Mouse (Mus musculus) c-Kit-positive CD71-positive TER-119-negative erythroid progenitor cells, embryonic 14.5 days (primary cell): ENCODE results near the gene Rps16.
"Not testable (repeated sequence)": the region's sequence is repeated elsewhere in the genome, so short reads cannot be mapped to it uniquely, and the experiment has no call there.

Experiments
- DNase-seq: peaks from one replicate; pipeline ENCODE4 v3.0.0-alpha.2; 2013; ENCODE audit warnings: low read depth

The Rps16 gene

GRCm38 (mm10) chr7:28374647-28375046 is 24.2 kb downstream of the Rps16 start:
- no peak for DNase-seq

GRCm38 (mm10) chr7:28375176-28375921 is 24.9 kb downstream of the Rps16 start:
- peak; percentile 86 for DNase-seq

GRCm38 (mm10) chr7:28376011-28376771 is 25.7 kb downstream of the Rps16 start:
- no peak for DNase-seq

DNA sequence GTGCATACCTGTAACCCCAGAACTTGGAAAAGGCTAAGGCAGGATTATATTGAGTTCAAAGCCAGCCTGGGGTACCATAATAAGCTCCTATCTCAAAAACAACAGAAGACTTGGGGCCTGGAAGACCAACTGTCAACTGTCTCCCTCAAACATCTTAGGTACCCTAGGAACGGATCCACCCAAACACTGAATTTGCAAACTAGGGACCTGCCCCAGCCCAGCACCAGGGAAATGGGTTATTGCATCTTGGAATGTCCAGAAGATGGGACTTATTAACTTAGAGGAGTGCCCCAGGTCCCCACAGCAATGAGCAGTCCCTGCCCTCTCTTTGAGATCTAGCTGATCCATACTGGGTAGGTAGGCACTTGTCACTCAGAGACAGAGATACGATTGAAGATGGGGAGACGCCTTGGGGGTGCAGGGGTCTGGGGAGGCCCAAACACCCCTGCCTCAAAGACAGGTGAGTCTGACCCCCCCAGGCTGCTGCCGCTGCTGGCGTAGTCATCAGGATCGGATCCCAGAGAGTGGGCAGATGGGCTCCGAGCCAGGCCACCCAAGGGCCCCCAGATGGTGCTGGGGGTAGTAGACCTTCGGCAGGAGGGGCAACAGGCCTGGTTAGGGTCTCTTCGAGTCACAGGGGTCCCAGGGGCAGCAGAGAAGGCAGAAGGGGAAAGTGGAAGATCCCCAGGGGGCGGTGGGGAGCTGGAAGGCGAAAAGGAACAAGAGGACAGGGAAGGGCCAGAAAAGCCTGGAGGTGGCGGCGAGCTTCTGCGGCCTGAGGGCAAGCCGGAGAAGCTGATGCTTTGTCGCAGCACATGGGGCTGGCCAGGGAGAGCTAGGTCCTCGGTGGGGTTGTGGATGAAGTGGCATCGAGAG is 27.0 kb downstream of the Rps16 start:
- DNase-seq: no peak

DNA sequence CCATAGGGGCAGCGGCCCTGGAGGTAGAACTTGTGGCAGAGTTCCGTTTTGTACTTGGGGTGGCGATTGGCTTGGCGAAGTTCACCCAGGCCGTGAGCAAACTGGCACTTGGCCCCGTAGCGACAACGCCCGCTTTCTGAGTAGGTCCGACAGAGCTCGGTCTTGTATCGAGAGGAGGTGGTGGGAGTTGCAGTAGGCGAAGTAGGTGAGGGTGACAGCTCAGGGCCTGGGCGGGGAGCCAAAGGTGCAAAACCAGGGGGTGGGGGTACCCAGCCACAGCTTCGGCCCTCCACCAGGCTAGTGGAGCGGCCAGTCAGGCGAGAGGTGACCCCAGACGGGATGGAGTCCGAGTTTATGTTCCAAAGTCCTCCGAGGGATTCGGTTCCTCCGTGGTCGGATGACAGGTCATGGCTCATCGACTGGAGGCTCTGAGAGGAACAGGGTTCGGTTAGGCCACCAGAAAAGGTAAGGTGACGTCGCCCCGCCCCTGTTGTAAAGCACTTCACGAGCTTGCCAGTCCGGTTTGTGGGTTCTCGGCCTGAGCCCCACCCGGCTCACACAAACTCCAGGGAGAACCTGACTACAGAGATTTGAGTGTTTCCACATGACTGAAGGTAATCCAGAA is 27.7 kb downstream of the Rps16 start:
- DNase-seq: no peak

- peak; percentile 88 for DNase-seq
These were observed 28.6 kb downstream of the Rps16 start for GRCm38 (mm10) chr7:28378769-28379651.

- DNase-seq: no peak
These were observed 30.0 kb downstream of the Rps16 start, which contains the start of gene Zfp36 for GRCm38 (mm10) chr7:28380237-28381016. Gene Zfp36, minus strand, starts transcription at chr7:28380253.

GRCm38 (mm10) chr7:28381017-28381790 is 30.8 kb downstream of the Rps16 start:
- DNase-seq: peak; percentile 83

DNA sequence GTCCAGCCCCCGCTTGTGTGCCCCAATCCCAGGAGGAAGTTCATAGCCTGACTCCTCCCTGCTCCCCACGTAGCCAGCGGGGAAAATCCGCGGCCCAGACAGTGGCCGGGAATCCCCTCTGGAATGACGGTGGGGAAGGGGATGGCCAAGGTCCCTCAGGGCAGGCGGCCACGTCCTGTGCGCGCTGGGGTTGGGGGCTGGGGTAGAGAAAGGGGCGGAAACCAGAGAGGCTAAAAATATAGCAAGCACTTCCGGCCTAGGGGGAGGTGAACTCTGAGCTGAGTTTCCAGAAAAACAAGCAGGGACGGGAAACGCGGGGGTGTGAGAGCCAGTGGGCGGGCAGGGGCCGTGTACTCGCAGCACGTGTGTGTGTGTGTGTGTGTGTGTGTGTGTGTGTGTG is 31.5 kb downstream of the Rps16 start:
- DNase-seq: peak; percentile 65

- no peak for DNase-seq
These were observed 32.0 kb downstream of the Rps16 start for GRCm38 (mm10) chr7:28382347-28382951.

- peak; percentile 75 for DNase-seq
These were observed 32.5 kb downstream of the Rps16 start for GRCm38 (mm10) chr7:28382981-28383396.

- no peak for DNase-seq
These were observed 33.2 kb downstream of the Rps16 start for GRCm38 (mm10) chr7:28383606-28384005.

GRCm38 (mm10) chr7:28384162-28384561 is 33.7 kb downstream of the Rps16 start:
- DNase-seq: no peak

GRCm38 (mm10) chr7:28385196-28385595 is 34.7 kb downstream of the Rps16 start:
- no peak for DNase-seq

DNA sequence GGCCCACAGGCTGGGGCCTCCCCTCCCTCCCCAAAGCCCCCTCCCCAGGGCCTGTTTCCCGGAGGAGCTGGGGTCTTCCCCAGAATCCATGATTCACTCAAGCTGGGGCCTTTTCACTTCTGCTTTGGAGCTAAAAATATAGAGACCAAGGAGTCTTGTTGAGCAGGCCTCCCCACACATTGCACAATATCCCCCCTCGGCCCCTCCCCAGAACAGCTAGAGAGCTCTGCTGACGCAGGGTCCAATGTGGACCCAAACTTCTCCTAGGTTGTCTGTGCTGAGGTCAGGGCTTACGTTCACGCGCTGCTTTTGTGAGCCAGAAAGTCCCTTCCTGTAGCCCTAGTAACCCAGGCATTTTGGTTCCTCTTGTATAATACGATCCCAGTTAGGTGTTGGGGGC is 35.6 kb downstream of the Rps16 start:
- DNase-seq: no peak

DNA sequence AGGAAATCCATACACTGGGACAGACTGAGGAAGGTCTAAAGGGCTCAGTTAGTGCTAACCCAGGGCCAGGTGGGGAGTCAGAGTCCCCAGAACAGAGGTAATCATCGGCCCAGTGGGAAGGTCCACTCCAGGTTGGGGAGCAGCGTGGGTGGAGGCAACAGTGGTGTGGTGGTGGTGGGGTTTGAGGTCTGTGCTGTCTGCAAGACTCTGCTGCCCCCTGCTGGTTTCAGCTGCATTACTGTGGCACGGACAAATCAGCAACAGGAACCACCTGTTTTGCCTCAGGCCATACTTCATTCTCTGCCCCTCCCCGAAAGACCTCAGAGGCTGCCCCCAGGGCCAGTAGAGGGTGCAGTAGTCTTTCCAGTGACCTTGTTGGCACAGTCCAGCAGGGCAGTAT is 36.0 kb downstream of the Rps16 start:
- peak; percentile 74 for DNase-seq

- not testable (repeated sequence) for DNase-seq
These were observed 36.4 kb downstream of the Rps16 start for GRCm38 (mm10) chr7:28386877-28387276.

DNA sequence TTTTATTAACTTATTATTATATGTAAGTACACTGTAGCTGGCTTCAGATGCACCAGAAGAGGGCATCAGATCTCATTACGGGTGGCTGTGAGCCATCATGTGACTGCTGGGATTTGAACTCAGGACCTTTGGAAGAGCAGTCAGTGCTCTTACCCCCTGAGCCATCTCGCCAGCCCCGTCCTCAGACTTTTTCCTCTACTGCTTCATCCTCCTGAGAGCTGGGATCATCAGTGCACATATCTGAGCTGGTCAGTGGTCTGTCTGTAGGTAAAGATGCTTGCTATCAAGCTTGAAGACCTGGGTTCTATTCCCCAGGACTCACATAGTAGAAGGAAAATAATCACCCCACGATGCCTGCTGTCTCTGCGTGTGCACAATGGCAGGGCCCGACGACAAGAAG is 36.9 kb downstream of the Rps16 start:
- not testable (repeated sequence) for DNase-seq

DNA sequence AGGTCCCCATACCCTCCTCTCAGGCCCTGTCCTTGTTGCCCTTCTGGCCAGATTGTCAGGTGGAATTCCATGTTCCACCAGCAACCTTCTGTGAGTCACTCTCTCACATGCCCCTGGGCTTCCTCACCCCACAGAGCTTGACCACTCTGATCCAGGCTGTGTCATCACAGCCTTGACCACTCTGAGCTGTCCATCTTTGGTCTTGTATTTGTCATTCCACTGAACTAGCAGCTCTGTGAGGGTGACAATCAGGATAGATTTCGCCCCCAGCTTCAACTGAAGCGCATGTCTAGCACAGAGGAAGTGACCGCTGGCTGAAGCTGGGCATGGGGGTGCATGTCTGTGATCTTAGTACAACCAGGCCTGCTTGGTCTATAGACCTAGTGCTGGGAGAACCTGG is 39.9 kb downstream of the Rps16 start:
- no peak for DNase-seq
